Mouse (Mus musculus): ENCODE measurements around the gene Tmem62. TPM values are rescaled to one million over a fixed set of nuclear protein-coding genes. Genes with fewer than 3 reads are reported as not detected.
"Not testable (repeated sequence)": the region's sequence is repeated elsewhere in the genome, so short reads cannot be mapped to it uniquely, and the experiment has no call there.

Gene Tmem62
- polyA plus RNA-seq, 1 experiment from 2014 or later = 1.9 TPM

DNA sequence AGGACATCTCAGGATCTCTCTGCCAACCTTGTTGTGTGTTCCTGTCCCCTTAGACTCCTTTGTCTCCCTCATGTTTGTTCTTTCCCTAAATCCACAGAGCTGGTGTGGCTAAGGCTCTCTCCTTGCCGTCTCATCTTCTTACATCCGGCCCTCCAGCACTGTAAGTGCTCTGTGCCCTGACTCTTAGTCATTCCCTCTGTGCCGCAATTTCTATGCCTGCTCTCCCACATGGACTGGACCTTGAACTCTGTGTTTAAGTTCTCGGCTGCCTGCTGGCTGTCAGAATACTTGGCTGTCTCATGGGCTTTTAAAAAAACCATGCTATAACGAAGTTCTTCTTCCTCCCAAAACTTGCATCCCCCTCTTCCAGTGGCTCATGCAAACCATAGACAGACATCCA, 46.1 kb downstream of the Tmem62 start:
- Histone ChIP-seq H3K9ac (no peak overlapping the region), H3K4me3 (no peak overlapping the region), H3K4me1 (no peaks in the 10 kb centered on the region), H3K27me3 (replicated peaks) (peaks cover 9% of the 10 kb centered on the region), H3K4me2 (no peak overlapping the region), H3K36me3 (peaks cover 7% of the 10 kb centered on the region), H3K27ac (replicated peaks) (no peak overlapping the region), H3K9me3 (no peaks in the 10 kb centered on the region)
- 66% methylated on average over 5 of the region's 5 CpGs for WGBS
- ATAC-seq (ENCODE audit: extremely low read depth, insufficient number of reproducible peaks, low FRiP score, low TSS enrichment) = no peak

DNA sequence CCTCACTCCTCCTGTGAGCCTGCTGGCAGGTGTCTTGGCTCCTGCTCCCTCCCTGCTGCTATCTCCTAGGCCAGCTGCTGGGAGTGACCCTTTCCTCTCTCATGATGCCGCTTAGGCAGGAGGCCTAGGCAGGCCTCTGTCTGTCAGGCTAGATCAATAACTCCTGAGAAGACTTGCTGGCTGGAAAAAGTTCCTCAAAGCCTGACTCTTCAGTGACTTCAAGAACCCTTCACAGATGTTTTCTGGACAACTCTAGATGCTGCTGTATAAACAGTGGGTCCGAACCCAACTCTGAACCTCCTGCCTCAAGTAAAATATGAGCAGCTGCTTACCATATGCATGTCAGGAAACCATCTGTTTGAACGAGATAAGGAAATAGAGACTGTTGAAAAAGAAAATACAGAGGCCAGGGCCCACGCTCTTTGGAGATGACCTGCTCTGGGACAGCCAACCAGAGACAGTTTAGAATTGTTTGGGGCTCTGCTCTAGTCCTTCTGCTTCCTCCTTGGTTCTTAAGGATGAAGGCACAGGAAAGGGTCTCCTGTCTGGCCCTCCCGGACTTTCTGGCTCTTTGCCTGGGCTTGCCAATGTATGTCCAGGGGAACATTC, 60.0 kb downstream of the Tmem62 start, which contains the start of gene Epb42:
TSS of gene Epb42 (minus strand) at position 340 of the 609 bp plus-strand sequence.
- no peaks in the 10 kb centered on the region for H3K27me3 ChIP-seq (replicated peaks)
- H3K36me3 ChIP-seq = no peaks in the 10 kb centered on the region
- peak within 1 kb of the TSS; percentile 37 for H3K4me3 ChIP-seq
- 41% methylated on average over 5 of the region's 5 CpGs for WGBS
- H3K27ac ChIP-seq (replicated peaks) = peak within 1 kb of the TSS; percentile 74
- ATAC-seq (ENCODE audit: extremely low read depth, insufficient number of reproducible peaks, low FRiP score, low TSS enrichment) = peak; percentile 82
- H3K4me1 ChIP-seq = no peaks in the 10 kb centered on the region
- no peaks in the 10 kb centered on the region for H3K9me3 ChIP-seq
- peak within 1 kb of the TSS; percentile 61; the same call in 1 of the 2 replicates for H3K9ac ChIP-seq
- H3K4me2 ChIP-seq = peak within 1 kb of the TSS; percentile 43

DNA sequence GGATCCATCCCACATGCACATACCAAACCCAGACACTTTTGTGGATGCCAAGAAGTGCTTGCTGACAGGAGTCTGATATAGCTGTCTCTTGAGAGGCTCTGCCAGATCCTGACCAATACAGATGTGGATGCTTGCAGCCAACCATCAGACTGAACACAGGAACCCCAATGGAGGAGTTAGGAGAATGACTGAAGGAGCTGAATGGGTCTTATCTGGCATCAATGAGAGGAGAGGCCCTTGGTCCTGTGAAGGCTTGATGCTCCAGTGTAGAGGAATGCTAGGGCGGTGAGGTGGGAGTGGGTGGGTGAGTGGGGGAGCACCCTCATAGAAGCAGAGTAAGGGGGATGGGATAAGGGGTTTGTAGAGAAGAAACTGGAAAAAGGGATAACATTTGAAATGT, 62.0 kb downstream of the Tmem62 start:
- H3K4me3 ChIP-seq; H3K36me3 ChIP-seq; H3K4me2 ChIP-seq; ATAC-seq (ENCODE audit: extremely low read depth, insufficient number of reproducible peaks, low FRiP score, low TSS enrichment); H3K9ac ChIP-seq; H3K9me3 ChIP-seq; H3K4me1 ChIP-seq; H3K27ac ChIP-seq (replicated peaks); H3K27me3 ChIP-seq (replicated peaks): not testable (repeated sequence)
- 65% methylated on average over 1 of the region's 1 CpGs for WGBS

DNA sequence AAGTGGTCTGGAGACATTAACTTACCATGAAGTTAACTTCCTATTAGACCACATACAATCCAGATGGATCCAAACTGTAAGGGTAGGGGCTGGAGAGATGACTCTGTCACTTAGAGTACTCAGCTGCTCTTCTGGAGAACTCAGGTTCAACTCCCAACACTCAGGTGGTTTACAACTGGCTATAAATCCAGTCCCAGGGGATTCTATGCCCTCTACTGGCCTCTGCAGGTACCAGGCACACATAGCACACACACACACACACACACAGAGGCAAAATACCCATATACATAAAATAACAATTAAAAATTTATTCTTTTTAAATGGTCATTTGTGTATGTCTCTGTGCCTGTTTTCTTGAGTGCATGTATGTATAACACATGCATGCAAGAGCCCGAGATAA, 62.6 kb downstream of the Tmem62 start:
- Histone ChIP-seq H3K4me3 (no peak overlapping the region), H3K4me1 (no peaks in the 10 kb centered on the region), H3K4me2 (no peak overlapping the region), H3K27ac (replicated peaks) (no peak overlapping the region), H3K9ac (no peak overlapping the region), H3K36me3 (no peaks in the 10 kb centered on the region), H3K27me3 (replicated peaks) (no peaks in the 10 kb centered on the region), H3K9me3 (no peaks in the 10 kb centered on the region)
- ATAC-seq (ENCODE audit: extremely low read depth, insufficient number of reproducible peaks, low FRiP score, low TSS enrichment) = no peak
- 89% methylated on average over 1 of the region's 1 CpGs for WGBS

DNA sequence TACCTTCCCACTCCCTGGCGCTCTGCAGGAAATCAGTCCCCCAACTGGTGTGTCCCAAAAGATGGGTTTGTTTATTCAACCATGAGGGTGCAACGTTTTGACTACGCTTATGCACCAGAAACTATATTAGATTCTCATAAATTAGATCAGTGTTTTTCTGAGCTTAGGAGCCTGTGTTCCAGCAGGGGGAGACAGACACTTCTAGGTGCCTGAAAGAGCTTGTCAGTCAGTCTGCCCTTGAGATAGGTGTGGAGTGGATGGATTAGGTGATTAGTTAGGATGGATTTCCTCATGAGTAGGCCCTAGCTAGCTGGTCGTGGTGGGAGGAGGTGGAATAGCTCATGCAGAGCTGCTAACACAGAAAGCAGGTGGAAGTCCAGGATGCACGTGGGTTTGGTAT, 64.3 kb downstream of the Tmem62 start:
- 45% methylated on average over 5 of the region's 5 CpGs for WGBS
- Histone ChIP-seq H3K9ac (no peak overlapping the region), H3K4me1 (no peaks in the 10 kb centered on the region), H3K27ac (replicated peaks) (no peak overlapping the region), H3K4me2 (no peak overlapping the region), H3K4me3 (no peak overlapping the region), H3K36me3 (no peaks in the 10 kb centered on the region), H3K9me3 (no peaks in the 10 kb centered on the region), H3K27me3 (replicated peaks) (no peaks in the 10 kb centered on the region)
- ATAC-seq (ENCODE audit: extremely low read depth, insufficient number of reproducible peaks, low FRiP score, low TSS enrichment) = no peak

DNA sequence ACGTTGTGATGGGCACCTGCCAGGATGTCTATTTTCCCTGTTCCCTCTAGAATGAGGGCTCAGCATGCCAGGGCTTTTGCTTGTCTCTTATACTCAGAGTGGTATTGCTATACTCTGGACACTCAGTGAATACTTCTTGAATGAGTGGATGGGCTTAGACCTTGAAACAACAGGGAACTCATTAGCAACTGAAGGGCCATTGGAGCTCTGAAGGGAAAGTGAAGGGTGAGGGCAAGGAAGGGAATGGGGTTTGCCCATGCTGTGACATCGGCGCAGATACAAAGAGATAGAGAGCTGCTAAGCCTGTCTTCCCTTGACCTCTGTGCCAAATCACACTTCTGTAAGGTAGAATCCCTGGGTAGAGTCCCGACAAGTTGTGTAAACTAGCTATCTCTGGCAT, 68.8 kb downstream of the Tmem62 start:
- no peak for ATAC-seq (ENCODE audit: extremely low read depth, insufficient number of reproducible peaks, low FRiP score, low TSS enrichment)
- H3K9ac ChIP-seq = no peak overlapping the region
- H3K4me1 ChIP-seq = no peaks in the 10 kb centered on the region
- H3K27me3 ChIP-seq (replicated peaks) = no peaks in the 10 kb centered on the region
- H3K27ac ChIP-seq (replicated peaks) = no peak overlapping the region
- H3K9me3 ChIP-seq = no peaks in the 10 kb centered on the region
- H3K36me3 ChIP-seq = no peaks in the 10 kb centered on the region
- no peak overlapping the region for H3K4me2 ChIP-seq
- H3K4me3 ChIP-seq = no peak overlapping the region
- 66% methylated on average over 4 of the region's 4 CpGs for WGBS

DNA sequence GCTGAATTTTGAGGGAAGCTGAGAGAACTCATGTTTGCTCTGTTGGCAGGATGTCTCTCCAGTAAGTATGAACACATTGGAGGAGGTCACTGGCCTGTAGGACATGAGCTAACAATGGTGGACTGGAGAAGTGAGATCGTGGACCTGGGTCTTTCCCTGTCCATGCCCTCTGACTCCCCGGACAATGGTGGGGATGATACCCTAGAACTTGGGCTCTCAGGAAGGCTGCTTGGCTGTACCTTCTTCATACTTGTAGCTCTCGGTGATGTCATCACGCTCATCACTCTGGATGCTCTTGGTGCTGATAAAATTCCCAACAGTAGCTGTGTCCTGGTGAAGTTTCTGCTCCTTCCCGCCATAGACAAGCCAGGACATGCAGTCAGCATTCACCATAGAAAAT, 75.4 kb downstream of the Tmem62 start:
- Histone ChIP-seq H3K27me3 (replicated peaks) (0 out of 2 replicates have a peak, but pooled peaks cover 6% of the 10 kb centered on the region), H3K36me3 (no peaks in the 10 kb centered on the region), H3K9ac (no peak overlapping the region), H3K27ac (replicated peaks) (no peak overlapping the region), H3K4me1 (no peaks in the 10 kb centered on the region), H3K4me2 (no peak overlapping the region), H3K4me3 (no peak overlapping the region), H3K9me3 (no peaks in the 10 kb centered on the region)
- ATAC-seq (ENCODE audit: extremely low read depth, insufficient number of reproducible peaks, low FRiP score, low TSS enrichment) = no peak
- WGBS = 72% methylated on average over 5 of the region's 5 CpGs

DNA sequence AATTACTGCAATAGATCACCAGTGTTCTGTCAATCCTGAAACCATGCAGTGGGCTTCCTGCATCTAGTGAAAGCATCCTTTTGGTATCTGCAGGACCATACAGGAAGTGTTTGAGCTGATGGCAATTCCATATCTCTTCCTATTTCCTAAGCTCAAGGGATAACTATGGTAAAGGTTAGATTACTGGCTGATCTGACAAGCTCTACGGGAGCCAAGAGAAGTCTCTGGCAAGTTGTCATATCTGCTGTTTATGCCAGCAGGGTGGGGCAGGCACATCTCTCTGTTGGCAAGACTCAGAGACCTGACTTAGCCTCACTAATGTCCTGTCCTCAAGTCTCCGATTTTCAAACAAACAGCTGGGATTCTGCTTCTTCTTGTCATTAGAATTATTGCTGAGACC, 77.2 kb downstream of the Tmem62 start:
- Histone ChIP-seq H3K9me3 (no peaks in the 10 kb centered on the region), H3K4me2 (no peak overlapping the region), H3K4me3 (no peak overlapping the region), H3K9ac (no peak overlapping the region), H3K27ac (replicated peaks) (no peak overlapping the region), H3K36me3 (no peaks in the 10 kb centered on the region), H3K27me3 (replicated peaks) (0 out of 2 replicates have a peak, but pooled peaks cover 6% of the 10 kb centered on the region), H3K4me1 (peaks cover 12% of the 10 kb centered on the region; the same call in 1 of the 2 replicates)
- 43% methylated on average over 2 of the region's 2 CpGs for WGBS
- ATAC-seq (ENCODE audit: extremely low read depth, insufficient number of reproducible peaks, low FRiP score, low TSS enrichment) = no peak

DNA sequence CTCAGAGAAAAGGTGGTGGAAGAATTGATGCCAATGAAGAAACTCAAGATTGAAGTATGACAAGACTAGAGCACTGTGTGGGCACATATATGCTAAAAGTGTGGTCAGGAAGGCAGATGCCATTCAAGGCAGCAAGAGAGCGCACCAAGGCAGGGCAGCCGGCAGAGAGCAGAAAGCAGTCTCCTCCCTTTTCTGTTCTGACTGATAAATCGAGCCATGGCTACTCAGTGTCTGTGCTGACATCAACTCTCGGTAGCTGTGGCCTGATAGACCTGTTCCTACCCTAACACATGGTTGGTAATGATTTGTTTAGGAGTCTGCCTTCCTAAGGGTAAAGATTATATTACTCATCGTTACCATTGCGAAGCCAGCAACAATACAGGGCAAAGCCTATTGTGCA, 79.1 kb downstream of the Tmem62 start:
- 74% methylated on average over 6 of the region's 6 CpGs for WGBS
- Histone ChIP-seq H3K4me2 (no peak overlapping the region), H3K4me3 (no peak overlapping the region), H3K27me3 (replicated peaks) (0 out of 2 replicates have a peak, but pooled peaks cover 6% of the 10 kb centered on the region), H3K9me3 (no peaks in the 10 kb centered on the region), H3K36me3 (no peaks in the 10 kb centered on the region), H3K4me1 (peaks cover 12% of the 10 kb centered on the region; the same call in 1 of the 2 replicates), H3K9ac (no peak overlapping the region), H3K27ac (replicated peaks) (no peak overlapping the region)
- no peak for ATAC-seq (ENCODE audit: extremely low read depth, insufficient number of reproducible peaks, low FRiP score, low TSS enrichment)

Small RNA genes within 50 kb of the gene (microRNA-seq; reads per million reads assigned to microRNA genes)
- not detected for gene Gm44325

Other genes with a start within 250 kb of the Tmem62 start
- gene Cdan1, start 126.9 kb upstream of the Tmem62 start, polyA plus RNA-seq (2015; fragmentation: Nextera tagmentation; extraction: Ambion mirVana) = 5.3 and 5.5 TPM in 2 replicates
- 2.4 and 2.6 TPM in 2 replicates for gene Ttbk2, start 126.4 kb upstream of the Tmem62 start, polyA plus RNA-seq (2015; fragmentation: Nextera tagmentation; extraction: Ambion mirVana)
- gene Ubr1, start 6.3 kb upstream of the Tmem62 start, polyA plus RNA-seq (2015; fragmentation: Nextera tagmentation; extraction: Ambion mirVana) = 18.3 and 21.6 TPM in 2 replicates
- 37.3 and 38.3 TPM in 2 replicates for gene Ccndbp1, start 31.4 kb downstream of the Tmem62 start, polyA plus RNA-seq (2015; fragmentation: Nextera tagmentation; extraction: Ambion mirVana)
- gene Epb42, start 60.1 kb downstream of the Tmem62 start, polyA plus RNA-seq (2015; fragmentation: Nextera tagmentation; extraction: Ambion mirVana) = 7.2 and 8.5 TPM in 2 replicates
- gene Tgm5, start 108.8 kb downstream of the Tmem62 start, polyA plus RNA-seq (2015; fragmentation: Nextera tagmentation; extraction: Ambion mirVana) = 0.16 TPM in 1 of 2 replicates, not detected in the other
- gene Tgm7, start 132.8 kb downstream of the Tmem62 start, polyA plus RNA-seq (2015; fragmentation: Nextera tagmentation; extraction: Ambion mirVana) = not detected in 2 replicates
- 11.1 and 11.3 TPM in 2 replicates for gene Adal, start 163.4 kb downstream of the Tmem62 start, polyA plus RNA-seq (2015; fragmentation: Nextera tagmentation; extraction: Ambion mirVana)
- gene Lcmt2, start 163.6 kb downstream of the Tmem62 start, polyA plus RNA-seq (2015; fragmentation: Nextera tagmentation; extraction: Ambion mirVana) = 14.3 and 16.3 TPM in 2 replicates
- gene Tubgcp4, start 193.6 kb downstream of the Tmem62 start, polyA plus RNA-seq (2015; fragmentation: Nextera tagmentation; extraction: Ambion mirVana) = 32.4 and 32.5 TPM in 2 replicates
- gene Zscan29, start 194.1 kb downstream of the Tmem62 start, polyA plus RNA-seq (2015; fragmentation: Nextera tagmentation; extraction: Ambion mirVana) = 5.3 and 5.8 TPM in 2 replicates